Mouse (Mus musculus): ENCODE data around the gene Zfp85. TPM values are rescaled to one million over a fixed set of nuclear protein-coding genes. Genes with fewer than 3 reads are reported as not detected.

Zfp85 gene
- polyA plus RNA-seq (2014; fragmentation: Illumina TruSeq; extraction: RNeasy Lipid Tissue Mini Kit (QIAGEN cat#74804); ENCODE audit: low read depth, low replicate concordance) = 25.8 TPM

GRCm38 (mm10) chr13:67754333-67755306, at the start of gene Zfp85:
TSS of gene Zfp85 (minus strand) at chr13:67755228.

GRCm38 (mm10) chr13:67779265-67780221, 24.5 kb upstream of the Zfp85 start, which contains the start of gene Zfp493:
TSS of gene Zfp493 (plus strand) at chr13:67779693.

GRCm38 (mm10) chr13:67728641-67729318, 26.2 kb downstream of the Zfp85 start, which contains the start of gene Zfp65:
TSS of gene Zfp65 (minus strand) at chr13:67729173.

Other genes starting within 250 kb of the Zfp85 start
- not detected for gene Gm26965, start 229.1 kb downstream of the Zfp85 start, polyA plus RNA-seq (2014; fragmentation: Illumina TruSeq; extraction: RNeasy Lipid Tissue Mini Kit (QIAGEN cat#74804); ENCODE audit: low read depth, low replicate concordance)
- 30.4 TPM for gene Zfp87, start 229.1 kb downstream of the Zfp85 start, polyA plus RNA-seq (2014; fragmentation: Illumina TruSeq; extraction: RNeasy Lipid Tissue Mini Kit (QIAGEN cat#74804); ENCODE audit: low read depth, low replicate concordance)
- 32.6 TPM for gene Zfp748, start 201.4 kb downstream of the Zfp85 start, polyA plus RNA-seq (2014; fragmentation: Illumina TruSeq; extraction: RNeasy Lipid Tissue Mini Kit (QIAGEN cat#74804); ENCODE audit: low read depth, low replicate concordance)
- gene Zfp729b, start 145.5 kb downstream of the Zfp85 start, polyA plus RNA-seq (2014; fragmentation: Illumina TruSeq; extraction: RNeasy Lipid Tissue Mini Kit (QIAGEN cat#74804); ENCODE audit: low read depth, low replicate concordance) = 42.5 TPM
- gene Gm49345, start 117.5 kb downstream of the Zfp85 start, polyA plus RNA-seq (2014; fragmentation: Illumina TruSeq; extraction: RNeasy Lipid Tissue Mini Kit (QIAGEN cat#74804); ENCODE audit: low read depth, low replicate concordance) = not detected
- 42.6 TPM for gene Zfp729a, start 117.4 kb downstream of the Zfp85 start, polyA plus RNA-seq (2014; fragmentation: Illumina TruSeq; extraction: RNeasy Lipid Tissue Mini Kit (QIAGEN cat#74804); ENCODE audit: low read depth, low replicate concordance)
- 23.0 TPM for gene Zfp738, start 68.2 kb downstream of the Zfp85 start, polyA plus RNA-seq (2014; fragmentation: Illumina TruSeq; extraction: RNeasy Lipid Tissue Mini Kit (QIAGEN cat#74804); ENCODE audit: low read depth, low replicate concordance)
- gene Zfp65, start 26.1 kb downstream of the Zfp85 start, polyA plus RNA-seq (2014; fragmentation: Illumina TruSeq; extraction: RNeasy Lipid Tissue Mini Kit (QIAGEN cat#74804); ENCODE audit: low read depth, low replicate concordance) = 43.6 TPM
- gene Zfp493, start 24.5 kb upstream of the Zfp85 start, polyA plus RNA-seq (2014; fragmentation: Illumina TruSeq; extraction: RNeasy Lipid Tissue Mini Kit (QIAGEN cat#74804); ENCODE audit: low read depth, low replicate concordance) = 10.6 TPM
- gene Zfp273, start 58.5 kb upstream of the Zfp85 start, polyA plus RNA-seq (2014; fragmentation: Illumina TruSeq; extraction: RNeasy Lipid Tissue Mini Kit (QIAGEN cat#74804); ENCODE audit: low read depth, low replicate concordance) = 32.0 TPM
- gene Gm10037, start 75.9 kb upstream of the Zfp85 start, polyA plus RNA-seq (2014; fragmentation: Illumina TruSeq; extraction: RNeasy Lipid Tissue Mini Kit (QIAGEN cat#74804); ENCODE audit: low read depth, low replicate concordance) = not detected
- gene BC048507, start 108.1 kb upstream of the Zfp85 start, polyA plus RNA-seq (2014; fragmentation: Illumina TruSeq; extraction: RNeasy Lipid Tissue Mini Kit (QIAGEN cat#74804); ENCODE audit: low read depth, low replicate concordance) = not detected